Mouse (Mus musculus): ENCODE data around the gene Snap47. TPM values are rescaled to one million over a fixed set of nuclear protein-coding genes. Genes with fewer than 3 reads are reported as not detected.

Gene Snap47
- polyA plus RNA-seq, 1 experiment from 2014 or later = 98.8 TPM

DNA sequence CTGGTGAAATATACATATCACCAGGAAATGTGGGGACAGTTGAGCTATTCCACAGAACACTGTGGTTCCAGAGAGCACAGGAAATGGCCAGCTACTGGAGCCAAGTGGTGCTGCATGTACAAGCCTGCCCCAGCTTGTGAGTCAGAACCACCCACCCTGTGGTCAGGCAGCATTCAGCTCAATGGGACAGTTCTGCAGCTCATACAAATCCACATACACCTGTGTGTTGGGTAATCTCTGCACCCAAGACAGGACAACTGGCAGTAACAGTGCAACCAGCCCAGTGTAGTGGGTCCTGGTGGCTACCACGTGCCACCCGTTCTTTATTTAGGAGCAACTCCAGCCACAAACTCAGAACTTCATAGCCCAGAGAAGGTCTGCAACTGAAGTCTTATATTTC, 29.0 kb downstream of the Snap47 start:
- H3K4me3 ChIP-seq (ENCODE audit: control insufficient read depth in 1 of 2, insufficient read depth in 1 of 2, low read depth in 1 of 2, low read length in 2 of 2) = no peak overlapping the region
- no peaks in the 10 kb centered on the region for H3K9me3 ChIP-seq (ENCODE audit: control insufficient read depth, low read length)
- WGBS = 85% methylated on average over 2 of the region's 2 CpGs
- peaks cover 0 to 6% of the 10 kb centered on the region in 2 experiments; a peak in 2 of 4 replicates for H3K4me1 ChIP-seq (ENCODE audit: control insufficient read depth in 2 of 2, insufficient read depth in 2 of 2, low read length in 2 of 2)
- ATAC-seq (ENCODE audit: insufficient number of reproducible peaks, insufficient read depth, low FRiP score, low read depth) = no peak
- no peak overlapping the region for H3K9ac ChIP-seq (ENCODE audit: low read length)
- no peaks in the 10 kb centered on the region for H3K27me3 ChIP-seq (ENCODE audit: control insufficient read depth, insufficient read depth, low read length)
- H3K4me2 ChIP-seq (ENCODE audit: low read length) = no peak overlapping the region
- 0 out of 4 replicates have a peak overlapping the region, but pooled peaks of 1 of the 2 experiments have one; percentile 28 for H3K27ac ChIP-seq (replicated peaks in 1 of 2; ENCODE audit: control insufficient read depth in 1 of 2, insufficient read depth in 1 of 2, low read depth in 2 of 2, low read length in 2 of 2)
- H3K36me3 ChIP-seq (ENCODE audit: control insufficient read depth, insufficient read depth, low read length) = peaks cover 69% of the 10 kb centered on the region

DNA sequence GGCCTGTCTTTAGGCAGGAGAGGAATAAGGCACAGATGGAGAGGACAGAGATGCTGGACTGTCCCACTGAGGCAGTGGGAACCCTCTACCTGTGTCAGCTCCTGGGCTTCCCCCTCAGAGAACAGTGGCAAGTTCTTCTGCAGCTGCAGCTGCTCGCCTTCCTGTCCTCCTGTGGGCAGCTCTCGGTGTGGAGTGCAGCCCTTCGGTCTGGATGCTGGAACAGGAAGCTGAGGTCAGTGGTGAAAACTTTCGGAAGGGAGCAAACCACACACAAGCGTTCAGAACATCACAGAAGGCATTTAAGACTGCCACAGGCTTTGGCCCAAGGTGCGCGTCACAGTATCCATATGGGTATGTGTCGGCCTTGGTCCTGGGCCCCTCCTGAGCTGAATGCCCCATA, 29.6 kb downstream of the Snap47 start:
- no peaks in the 10 kb centered on the region for H3K9me3 ChIP-seq (ENCODE audit: control insufficient read depth, low read length)
- 74% methylated on average over 8 of the region's 8 CpGs for WGBS
- H3K4me1 ChIP-seq (ENCODE audit: control insufficient read depth in 2 of 2, insufficient read depth in 2 of 2, low read length in 2 of 2) = peaks cover 0 to 6% of the 10 kb centered on the region in 2 experiments; a peak in 2 of 4 replicates
- peaks cover 67% of the 10 kb centered on the region for H3K36me3 ChIP-seq (ENCODE audit: control insufficient read depth, insufficient read depth, low read length)
- H3K27me3 ChIP-seq (ENCODE audit: control insufficient read depth, insufficient read depth, low read length) = no peaks in the 10 kb centered on the region
- no peak overlapping the region for H3K4me3 ChIP-seq (ENCODE audit: control insufficient read depth in 1 of 2, insufficient read depth in 1 of 2, low read depth in 1 of 2, low read length in 2 of 2)
- H3K9ac ChIP-seq (ENCODE audit: low read length) = no peak overlapping the region
- ATAC-seq (ENCODE audit: insufficient number of reproducible peaks, insufficient read depth, low FRiP score, low read depth) = no peak
- no peak overlapping the region for H3K4me2 ChIP-seq (ENCODE audit: low read length)
- 0 out of 4 replicates have a peak overlapping the region, but pooled peaks of 1 of the 2 experiments have one; percentile 28 for H3K27ac ChIP-seq (replicated peaks in 1 of 2; ENCODE audit: control insufficient read depth in 1 of 2, insufficient read depth in 1 of 2, low read depth in 2 of 2, low read length in 2 of 2)

DNA sequence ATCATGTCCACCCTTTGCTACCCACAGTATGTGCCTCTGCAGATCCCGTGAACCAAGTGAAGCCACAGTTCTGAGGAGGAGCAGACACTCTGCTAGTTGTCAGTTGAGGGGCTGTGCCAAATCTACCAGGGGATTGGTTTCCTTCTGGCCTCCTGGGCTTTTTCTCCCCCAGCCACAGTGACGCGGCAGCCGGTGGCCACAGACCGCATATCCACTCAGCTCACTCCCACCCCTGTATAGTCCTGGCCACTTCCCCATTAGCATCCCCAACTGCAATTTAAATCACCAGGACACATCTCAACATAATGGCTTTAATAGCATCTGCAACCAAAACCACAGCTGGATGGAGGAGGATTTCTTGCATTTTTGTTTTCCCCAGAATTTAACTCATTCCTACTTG, 32.3 kb downstream of the Snap47 start:
- H3K4me2 ChIP-seq (ENCODE audit: low read length) = no peak overlapping the region
- H3K4me1 ChIP-seq (ENCODE audit: control insufficient read depth in 2 of 2, insufficient read depth in 2 of 2, low read length in 2 of 2) = peaks cover 0 to 7% of the 10 kb centered on the region in 2 experiments; a peak in 3 of 4 replicates
- no peak for ATAC-seq (ENCODE audit: insufficient number of reproducible peaks, insufficient read depth, low FRiP score, low read depth)
- WGBS = 83% methylated on average over 5 of the region's 5 CpGs
- H3K36me3 ChIP-seq (ENCODE audit: control insufficient read depth, insufficient read depth, low read length) = peaks cover 58% of the 10 kb centered on the region
- H3K9ac ChIP-seq (ENCODE audit: low read length) = no peak overlapping the region
- H3K9me3 ChIP-seq (ENCODE audit: control insufficient read depth, low read length) = no peaks in the 10 kb centered on the region
- H3K27ac ChIP-seq (replicated peaks in 1 of 2; ENCODE audit: control insufficient read depth in 1 of 2, insufficient read depth in 1 of 2, low read depth in 2 of 2, low read length in 2 of 2) = no peak overlapping the region
- H3K4me3 ChIP-seq (ENCODE audit: control insufficient read depth in 1 of 2, insufficient read depth in 1 of 2, low read depth in 1 of 2, low read length in 2 of 2) = no peak overlapping the region
- no peaks in the 10 kb centered on the region for H3K27me3 ChIP-seq (ENCODE audit: control insufficient read depth, insufficient read depth, low read length)

DNA sequence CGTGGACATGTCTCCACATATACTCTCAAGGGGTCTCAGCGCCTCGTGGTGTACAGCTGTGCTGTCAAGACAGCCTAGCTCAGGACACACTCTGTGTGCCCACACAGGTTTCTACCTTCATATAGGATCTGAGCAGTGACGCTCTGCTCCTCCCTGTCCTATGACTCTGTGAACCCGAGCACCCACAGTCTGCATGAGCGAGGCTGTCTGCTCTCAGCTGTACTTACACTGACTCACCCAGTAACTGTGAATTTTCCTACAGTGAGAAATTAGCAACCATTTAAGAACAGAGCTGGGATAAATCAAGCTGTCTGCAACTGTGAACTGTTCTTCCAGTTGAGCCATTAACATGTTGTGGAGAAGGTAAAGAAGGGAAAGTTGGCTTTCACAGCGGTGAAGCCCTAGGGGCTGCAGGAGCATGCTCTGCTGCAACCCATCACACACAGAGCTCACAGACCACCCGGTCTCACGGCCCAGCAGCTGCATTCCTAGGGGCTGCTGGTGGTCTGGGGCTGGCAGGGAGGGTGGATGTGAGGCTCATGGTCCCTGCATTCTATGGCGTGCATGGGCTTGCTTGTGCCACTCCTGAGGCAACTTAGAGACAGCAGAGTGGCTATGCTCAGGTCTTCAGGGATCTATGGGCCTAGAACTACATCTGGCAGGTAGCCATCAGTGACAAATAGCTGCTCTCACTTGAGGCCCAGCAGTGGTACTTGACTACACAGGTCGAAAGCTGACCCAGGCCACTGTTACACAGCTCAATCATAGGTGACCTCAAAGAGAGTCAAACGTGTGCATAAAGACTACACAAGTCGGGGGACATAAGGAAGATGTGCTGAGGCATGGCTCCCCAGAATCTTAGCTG, 37.8 kb downstream of the Snap47 start:
- 68% methylated on average over 13 of the region's 13 CpGs for WGBS
- Histone ChIP-seq H3K9ac (ENCODE audit: low read length) (no peak overlapping the region), H3K27ac (replicated peaks in 1 of 2; ENCODE audit: control insufficient read depth in 1 of 2, insufficient read depth in 1 of 2, low read depth in 2 of 2, low read length in 2 of 2) (no peak overlapping the region)

DNA sequence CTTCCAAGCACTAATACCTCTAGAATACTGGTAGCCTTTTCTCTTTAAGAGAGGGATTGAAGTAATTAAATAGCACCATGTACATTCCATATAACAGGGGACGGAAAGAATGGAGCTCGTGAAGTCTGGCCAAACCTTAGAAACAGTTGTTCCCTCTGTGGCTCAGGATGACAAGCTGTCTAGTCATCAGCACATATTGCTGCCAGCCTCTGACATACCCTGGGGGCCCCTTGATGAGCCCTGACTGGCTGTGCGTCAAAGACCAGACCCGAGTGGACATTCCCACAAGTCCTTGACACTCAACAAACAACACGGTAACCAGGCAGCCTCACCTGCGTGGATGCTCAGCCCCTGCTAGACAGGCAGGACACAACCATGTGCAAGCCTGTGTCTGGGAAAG, 38.9 kb downstream of the Snap47 start:
- Histone ChIP-seq H3K4me2 (ENCODE audit: low read length) (no peak overlapping the region), H3K27me3 (ENCODE audit: control insufficient read depth, insufficient read depth, low read length) (no peaks in the 10 kb centered on the region), H3K27ac (replicated peaks in 1 of 2; ENCODE audit: control insufficient read depth in 1 of 2, insufficient read depth in 1 of 2, low read depth in 2 of 2, low read length in 2 of 2) (no peak overlapping the region), H3K9me3 (ENCODE audit: control insufficient read depth, low read length) (no peaks in the 10 kb centered on the region), H3K36me3 (ENCODE audit: control insufficient read depth, insufficient read depth, low read length) (peaks cover 37% of the 10 kb centered on the region), H3K9ac (ENCODE audit: low read length) (no peak overlapping the region), H3K4me1 (ENCODE audit: control insufficient read depth in 2 of 2, insufficient read depth in 2 of 2, low read length in 2 of 2) (peaks cover 7 to 18% of the 10 kb centered on the region in 2 experiments), H3K4me3 (ENCODE audit: control insufficient read depth in 1 of 2, insufficient read depth in 1 of 2, low read depth in 1 of 2, low read length in 2 of 2) (no peak overlapping the region)
- WGBS = 39% methylated on average over 6 of the region's 6 CpGs
- no peak for ATAC-seq (ENCODE audit: insufficient number of reproducible peaks, insufficient read depth, low FRiP score, low read depth)

More for the DNA sequence above, 37.8 kb downstream of the Snap47 start:
- peaks cover 7 to 18% of the 10 kb centered on the region in 2 experiments for H3K4me1 ChIP-seq (ENCODE audit: control insufficient read depth in 2 of 2, insufficient read depth in 2 of 2, low read length in 2 of 2)
- no peak overlapping the region for H3K4me2 ChIP-seq (ENCODE audit: low read length)
- H3K9me3 ChIP-seq (ENCODE audit: control insufficient read depth, low read length) = no peaks in the 10 kb centered on the region
- ATAC-seq (ENCODE audit: insufficient number of reproducible peaks, insufficient read depth, low FRiP score, low read depth) = no peak
- peaks cover 32% of the 10 kb centered on the region; the same call in 1 of the 2 replicates for H3K36me3 ChIP-seq (ENCODE audit: control insufficient read depth, insufficient read depth, low read length)
- no peaks in the 10 kb centered on the region for H3K27me3 ChIP-seq (ENCODE audit: control insufficient read depth, insufficient read depth, low read length)
- no peak overlapping the region for H3K4me3 ChIP-seq (ENCODE audit: control insufficient read depth in 1 of 2, insufficient read depth in 1 of 2, low read depth in 1 of 2, low read length in 2 of 2)

DNA sequence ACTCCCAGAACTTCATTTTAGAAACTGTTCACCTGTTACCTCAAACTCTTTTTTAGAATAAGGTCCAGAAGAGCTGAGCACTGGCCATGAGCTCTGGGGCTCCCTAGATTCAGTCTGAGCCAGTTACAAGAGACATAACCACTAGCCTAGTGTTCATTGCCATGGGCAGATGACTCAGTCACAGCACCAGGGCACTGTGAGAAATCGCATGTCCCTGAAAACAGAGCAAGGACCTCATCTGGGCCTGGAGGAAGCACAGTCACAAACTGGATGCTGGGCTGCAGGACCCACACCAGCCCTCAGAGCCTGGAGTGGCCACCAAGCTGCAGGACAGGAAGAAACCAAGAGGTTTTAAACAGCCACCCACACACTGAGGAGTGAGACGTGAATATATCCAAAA, 40.1 kb downstream of the Snap47 start:
- no peaks in the 10 kb centered on the region for H3K27me3 ChIP-seq (ENCODE audit: control insufficient read depth, insufficient read depth, low read length)
- whole genome bisulfite sequencing = 81% methylated on average over 2 of the region's 2 CpGs
- no peaks in the 10 kb centered on the region for H3K9me3 ChIP-seq (ENCODE audit: control insufficient read depth, low read length)
- H3K27ac ChIP-seq (replicated peaks in 1 of 2; ENCODE audit: control insufficient read depth in 1 of 2, insufficient read depth in 1 of 2, low read depth in 2 of 2, low read length in 2 of 2) = no peak overlapping the region
- H3K9ac ChIP-seq (ENCODE audit: low read length) = no peak overlapping the region
- ATAC-seq (ENCODE audit: insufficient number of reproducible peaks, insufficient read depth, low FRiP score, low read depth) = no peak
- H3K4me3 ChIP-seq (ENCODE audit: control insufficient read depth in 1 of 2, insufficient read depth in 1 of 2, low read depth in 1 of 2, low read length in 2 of 2) = no peak overlapping the region
- H3K4me2 ChIP-seq (ENCODE audit: low read length) = no peak overlapping the region
- H3K4me1 ChIP-seq (ENCODE audit: control insufficient read depth in 2 of 2, insufficient read depth in 2 of 2, low read length in 2 of 2) = peaks cover 7 to 18% of the 10 kb centered on the region in 2 experiments
- peaks cover 45% of the 10 kb centered on the region for H3K36me3 ChIP-seq (ENCODE audit: control insufficient read depth, insufficient read depth, low read length)

DNA sequence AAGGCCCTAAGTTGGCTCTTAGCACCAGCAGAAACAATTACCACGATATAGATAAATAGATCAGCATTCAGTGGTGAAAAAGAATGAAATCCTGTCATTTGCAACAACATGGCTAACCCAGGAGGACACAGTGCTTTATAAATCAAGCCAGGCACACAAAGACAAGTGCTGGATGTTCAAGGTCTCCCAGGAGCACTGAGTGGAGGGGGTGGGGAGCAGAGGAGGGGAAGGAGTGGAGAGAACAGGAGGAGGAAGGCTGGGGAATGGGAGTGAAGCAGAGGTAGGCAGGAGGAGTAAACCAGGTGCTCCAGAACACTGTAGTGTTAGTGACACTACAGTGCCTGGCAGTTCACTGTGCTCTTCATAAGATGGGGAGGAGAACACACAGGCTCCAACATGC, 45.2 kb downstream of the Snap47 start:
- Histone ChIP-seq H3K27ac (replicated peaks in 1 of 2; ENCODE audit: control insufficient read depth in 1 of 2, insufficient read depth in 1 of 2, low read depth in 2 of 2, low read length in 2 of 2) (no peak overlapping the region), H3K9ac (ENCODE audit: low read length) (no peak overlapping the region), H3K27me3 (ENCODE audit: control insufficient read depth, insufficient read depth, low read length) (no peaks in the 10 kb centered on the region), H3K4me3 (ENCODE audit: control insufficient read depth in 1 of 2, insufficient read depth in 1 of 2, low read depth in 1 of 2, low read length in 2 of 2) (no peak overlapping the region), H3K9me3 (ENCODE audit: control insufficient read depth, low read length) (no peaks in the 10 kb centered on the region), H3K4me2 (ENCODE audit: low read length) (no peak overlapping the region), H3K4me1 (ENCODE audit: control insufficient read depth in 2 of 2, insufficient read depth in 2 of 2, low read length in 2 of 2) (no peaks in the 10 kb centered on the region), H3K36me3 (ENCODE audit: control insufficient read depth, insufficient read depth, low read length) (peaks cover 61% of the 10 kb centered on the region)
- WGBS = 82% methylated on average over 1 of the region's 1 CpGs
- ATAC-seq (ENCODE audit: insufficient number of reproducible peaks, insufficient read depth, low FRiP score, low read depth) = no peak

Measured in heart, embryonic 14.5 days (tissue).